Mouse (Mus musculus): ENCODE measurements around the gene Nsrp1.

Gene Nsrp1

DNA sequence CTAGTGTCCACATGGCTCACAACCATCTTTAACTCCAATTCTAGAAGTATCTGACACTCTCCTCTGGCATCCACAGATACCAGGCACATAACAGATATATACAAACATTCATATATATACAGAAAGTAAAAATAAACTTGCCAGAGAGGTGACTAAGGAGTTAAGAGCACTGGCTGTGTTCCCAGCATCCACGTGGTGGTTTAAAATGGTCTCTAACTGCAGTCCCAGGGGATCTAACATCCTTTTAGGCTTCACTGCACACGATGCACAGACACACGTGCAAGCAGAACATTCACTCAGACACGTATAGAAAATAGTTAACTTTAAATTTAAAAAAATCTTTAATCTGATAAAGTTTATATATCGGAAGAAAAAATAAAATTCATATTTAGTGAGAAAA lies 16.3 kb downstream of the Nsrp1 start:
- DNase-seq (ENCODE audit: low spot score in 2 of 2) = no peak

DNA sequence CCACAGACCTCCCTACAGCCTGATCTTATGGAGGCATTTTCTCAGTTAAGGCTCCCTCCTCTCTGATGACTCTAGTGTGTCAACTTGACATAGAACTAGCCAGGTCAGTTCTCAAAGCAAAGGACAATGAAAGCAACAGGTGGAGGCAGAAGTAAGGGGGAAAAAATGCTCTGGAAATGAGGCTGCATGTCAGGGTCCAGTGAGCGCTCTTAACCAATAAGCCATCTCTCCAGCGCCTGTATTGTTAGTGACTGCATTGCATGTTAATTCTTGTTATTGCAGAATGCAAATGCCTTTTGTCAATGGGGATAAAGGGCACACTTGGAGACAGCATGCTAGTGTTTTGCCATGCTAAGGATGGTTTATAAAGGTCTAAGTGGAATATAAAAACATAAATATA lies 35.4 kb downstream of the Nsrp1 start:
- DNase-seq (ENCODE audit: low spot score in 2 of 2) = no peak

DNA sequence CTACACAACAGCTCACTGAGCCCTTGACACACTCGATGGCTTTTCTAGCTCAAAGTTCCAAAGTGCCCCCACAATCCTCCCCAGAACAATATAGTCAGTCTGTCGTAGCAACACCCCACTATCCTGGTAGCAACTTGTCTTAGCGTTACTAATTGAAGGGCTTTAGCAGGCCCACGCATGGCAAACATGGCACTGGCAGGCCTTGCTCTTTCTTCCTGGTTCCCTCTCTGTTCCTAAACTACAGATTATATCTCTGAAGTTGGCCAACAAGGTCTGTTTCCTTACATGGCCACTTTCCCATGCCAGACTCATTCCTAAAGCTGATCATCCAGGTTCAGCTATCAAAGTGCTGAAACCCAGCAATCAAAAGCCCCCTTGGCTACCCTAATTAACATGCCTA lies 36.3 kb downstream of the Nsrp1 start:
- DNase-seq (ENCODE audit: low spot score in 2 of 2) = no peak

GRCm38 (mm10) chr11:77031151-77031934 lies 46.9 kb downstream of the Nsrp1 start:
- no peak for DNase-seq (ENCODE audit: low spot score in 2 of 2)

DNA sequence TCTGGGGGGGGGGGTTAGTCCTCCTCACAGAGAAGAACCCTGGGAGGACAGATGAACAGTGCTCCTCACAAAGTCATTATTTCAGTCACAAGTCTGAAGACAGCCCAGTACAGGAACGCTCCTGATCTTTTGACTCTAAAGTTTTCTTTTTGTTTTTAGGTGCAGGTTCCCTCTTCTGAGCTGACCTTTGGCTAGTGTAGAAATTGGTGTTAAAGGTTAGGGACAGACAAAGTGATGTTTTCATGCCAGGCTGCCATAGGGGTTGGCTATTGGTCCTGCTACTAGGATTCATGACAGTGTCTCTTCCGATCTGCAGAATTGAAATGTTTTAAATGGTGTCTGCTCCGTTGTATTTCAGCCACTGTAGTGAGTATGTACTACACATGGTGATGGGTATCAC lies 50.1 kb downstream of the Nsrp1 start:
- DNase-seq (ENCODE audit: low spot score in 2 of 2) = no peak

- no peak for DNase-seq (ENCODE audit: low spot score in 2 of 2)
Measured at GRCm38 (mm10) chr11:77026559-77026958, 51.7 kb downstream of the Nsrp1 start.

- DNase-seq (ENCODE audit: low spot score in 2 of 2) = no peak
Measured at GRCm38 (mm10) chr11:77021749-77022396, 56.4 kb downstream of the Nsrp1 start.

GRCm38 (mm10) chr11:77019539-77019938 lies 58.7 kb downstream of the Nsrp1 start:
- DNase-seq (ENCODE audit: low spot score in 2 of 2) = no peak

DNA sequence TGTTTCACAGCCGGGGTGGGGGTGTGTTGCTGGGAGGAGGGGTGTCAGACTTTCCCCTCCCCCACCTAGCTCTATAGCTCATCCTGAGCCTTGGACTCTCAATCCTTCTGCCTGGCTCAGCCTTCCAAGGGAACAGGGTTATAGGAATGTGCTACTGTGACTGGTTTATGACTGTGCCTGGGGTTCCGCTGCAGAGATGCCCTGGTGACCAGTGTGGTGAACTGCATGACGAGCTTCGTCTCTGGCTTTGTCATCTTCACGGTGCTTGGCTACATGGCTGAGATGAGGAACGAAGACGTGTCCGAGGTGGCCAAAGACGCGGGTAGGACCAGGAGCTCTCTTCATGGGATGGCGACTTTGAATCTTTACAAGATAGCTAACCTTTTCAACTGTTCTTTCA lies 60.2 kb downstream of the Nsrp1 start:
- DNase-seq (ENCODE audit: low spot score in 2 of 2) = no peak

- no peak for DNase-seq (ENCODE audit: low spot score in 2 of 2)
Measured at GRCm38 (mm10) chr11:77010762-77011475, 67.3 kb downstream of the Nsrp1 start.

- DNase-seq (ENCODE audit: low spot score in 2 of 2) = no peak
Measured at GRCm38 (mm10) chr11:77009069-77010025, 68.9 kb downstream of the Nsrp1 start.

DNA sequence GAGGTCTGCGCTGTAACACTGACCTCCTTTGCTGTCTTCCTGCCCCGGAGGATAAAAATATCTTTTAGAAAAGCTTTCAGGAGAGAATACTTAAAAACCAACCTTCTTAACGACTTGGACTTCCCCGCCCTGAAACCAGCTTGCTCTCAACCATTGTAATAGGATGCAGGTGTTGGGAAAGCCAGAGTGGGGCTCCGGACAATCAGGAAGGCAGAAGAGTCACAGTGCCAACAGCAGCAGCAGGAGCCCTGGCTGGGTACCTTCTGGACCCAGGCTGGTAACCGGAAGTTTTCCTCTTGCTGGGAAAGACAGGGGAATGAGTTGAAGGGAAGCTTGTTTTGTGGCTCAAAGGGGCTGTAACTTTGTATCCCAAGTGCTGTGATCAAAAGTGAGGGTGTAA lies 71.6 kb downstream of the Nsrp1 start:
- no peak for DNase-seq (ENCODE audit: low spot score in 2 of 2)

DNA sequence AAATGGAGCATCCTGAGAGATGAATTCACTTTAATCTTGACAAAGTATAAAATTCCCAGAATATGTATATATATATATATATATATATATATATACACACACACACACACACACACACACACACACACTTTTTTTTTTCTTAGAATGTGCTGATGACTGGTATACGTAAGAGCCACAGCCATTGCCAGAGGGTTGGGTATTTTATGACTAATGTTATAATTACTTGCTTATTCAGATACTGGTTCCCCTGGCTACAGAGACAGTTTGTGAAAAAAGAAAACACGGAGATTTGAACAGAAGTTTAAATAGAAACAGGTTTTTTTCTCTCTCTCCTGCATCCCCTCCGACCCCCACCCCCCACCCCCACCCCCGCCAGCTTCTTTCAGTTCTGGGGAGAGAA lies 72.4 kb downstream of the Nsrp1 start:
- no peak for DNase-seq (ENCODE audit: low spot score in 2 of 2)

DNA sequence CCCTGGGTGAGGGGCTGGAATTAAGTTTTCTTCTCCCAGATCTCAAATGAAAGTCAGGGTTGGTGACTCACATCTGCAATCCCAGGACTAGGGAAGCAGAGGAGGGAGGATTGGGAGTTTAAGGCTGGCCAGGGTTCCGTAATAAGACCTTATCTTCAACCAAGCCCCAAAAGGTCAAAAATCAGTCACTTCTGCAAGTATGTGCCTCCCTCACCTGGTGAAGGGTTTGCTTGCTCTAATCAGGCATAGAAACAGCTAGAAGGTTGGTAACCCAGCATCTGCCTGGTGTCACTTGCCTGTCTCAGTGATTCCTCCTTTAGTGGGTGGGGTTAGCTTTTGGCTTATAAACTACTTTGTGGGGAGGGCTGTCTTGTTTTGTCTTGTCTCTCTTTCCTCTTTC lies 75.9 kb downstream of the Nsrp1 start:
- no peak for DNase-seq (ENCODE audit: low spot score in 2 of 2)

DNA sequence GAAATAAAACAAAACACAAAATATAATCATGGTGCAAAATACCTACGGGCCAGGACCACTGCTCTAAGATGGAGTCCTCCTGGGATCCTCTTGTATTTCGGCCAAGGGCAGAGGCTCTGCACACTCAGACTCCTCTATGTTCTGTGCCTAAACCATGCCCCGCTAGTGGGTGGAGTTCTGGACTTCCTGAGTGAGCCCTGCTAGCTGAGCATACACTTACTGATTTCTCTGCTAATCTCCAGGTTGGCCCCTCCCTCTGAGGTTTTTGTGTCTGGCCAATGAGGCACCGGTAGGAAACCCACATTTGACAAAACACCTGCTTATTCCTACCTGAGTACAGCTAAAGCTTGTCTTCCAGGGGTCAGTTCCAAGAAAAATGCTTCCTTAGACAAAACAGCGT lies 77.5 kb downstream of the Nsrp1 start:
- DNase-seq (ENCODE audit: low spot score in 2 of 2) = no peak

DNA sequence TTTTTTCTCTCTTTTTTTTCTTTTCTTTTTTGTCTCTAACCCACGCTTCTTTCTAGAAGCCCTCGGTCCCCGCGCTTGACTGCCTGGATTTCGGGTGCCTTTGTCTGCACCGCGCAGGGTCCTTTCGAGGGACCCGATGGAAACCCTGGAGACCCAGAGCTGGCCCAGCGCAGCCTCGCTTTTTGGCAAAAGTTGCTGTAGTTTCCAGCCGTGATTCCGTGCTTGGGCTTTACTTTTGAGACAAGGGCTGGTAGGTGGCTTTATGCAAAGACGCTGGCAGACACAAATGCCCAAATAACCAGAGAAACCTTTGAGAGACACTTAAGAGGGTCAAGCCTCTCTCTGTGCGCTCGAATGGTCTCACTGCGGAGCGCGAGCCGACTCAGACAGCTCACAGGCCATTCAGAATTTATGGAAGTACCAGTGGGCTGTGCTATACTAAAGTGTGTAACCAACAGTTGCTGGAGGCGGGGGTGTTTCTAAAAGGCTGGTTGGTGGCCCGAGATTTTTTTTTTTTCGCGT lies 79.5 kb downstream of the Nsrp1 start:
- DNase-seq (ENCODE audit: low spot score in 2 of 2) = no peak

DNA sequence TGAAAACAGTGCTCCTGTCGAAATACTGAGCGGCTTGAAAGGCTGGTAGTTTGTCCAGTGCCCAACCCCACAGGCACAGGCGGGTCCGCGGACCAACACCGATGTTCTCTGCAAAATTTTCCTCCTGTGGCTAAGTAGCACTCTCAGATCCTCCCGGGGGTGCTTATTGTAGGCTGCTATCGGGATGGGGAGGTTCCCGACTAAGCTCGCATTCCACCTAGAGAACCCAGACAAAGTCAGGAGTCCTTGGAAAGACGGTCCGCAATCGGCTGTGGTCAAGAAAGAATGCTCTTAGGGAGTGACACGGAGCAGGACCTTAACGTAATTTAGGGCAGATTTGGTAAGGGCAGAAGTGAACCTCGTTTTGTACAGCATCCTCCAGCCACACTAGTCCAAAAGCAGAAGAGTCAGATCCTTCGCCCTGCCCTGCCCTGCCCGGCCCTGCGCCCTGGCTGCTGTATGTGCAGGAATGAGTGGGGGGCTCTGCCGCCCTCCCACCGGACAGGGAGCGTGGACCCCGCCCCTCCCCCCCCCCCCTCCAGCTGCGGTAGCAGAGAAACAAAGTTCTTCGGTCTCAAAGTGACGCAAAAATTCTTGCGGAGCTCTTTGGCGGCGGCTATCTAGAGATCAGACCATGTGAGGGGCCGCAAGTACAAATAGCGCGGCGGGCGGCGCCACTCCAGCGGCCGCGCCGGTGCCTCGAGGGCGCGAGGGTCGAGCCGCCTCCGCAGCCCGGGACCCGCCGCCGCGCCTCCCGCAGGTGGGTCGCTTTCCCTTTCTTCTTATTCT lies 80.1 kb downstream of the Nsrp1 start, which contains the start of gene Slc6a4:
Slc6a4 (plus strand) TSS at position 688 of the 789 bp plus-strand sequence.
- no peak for DNase-seq (ENCODE audit: low spot score in 2 of 2)

GRCm38 (mm10) chr11:76997305-76997704 lies 80.9 kb downstream of the Nsrp1 start:
- peak in 1 of 2 experiments; percentile 40 for DNase-seq (ENCODE audit: low spot score in 2 of 2)

DNA sequence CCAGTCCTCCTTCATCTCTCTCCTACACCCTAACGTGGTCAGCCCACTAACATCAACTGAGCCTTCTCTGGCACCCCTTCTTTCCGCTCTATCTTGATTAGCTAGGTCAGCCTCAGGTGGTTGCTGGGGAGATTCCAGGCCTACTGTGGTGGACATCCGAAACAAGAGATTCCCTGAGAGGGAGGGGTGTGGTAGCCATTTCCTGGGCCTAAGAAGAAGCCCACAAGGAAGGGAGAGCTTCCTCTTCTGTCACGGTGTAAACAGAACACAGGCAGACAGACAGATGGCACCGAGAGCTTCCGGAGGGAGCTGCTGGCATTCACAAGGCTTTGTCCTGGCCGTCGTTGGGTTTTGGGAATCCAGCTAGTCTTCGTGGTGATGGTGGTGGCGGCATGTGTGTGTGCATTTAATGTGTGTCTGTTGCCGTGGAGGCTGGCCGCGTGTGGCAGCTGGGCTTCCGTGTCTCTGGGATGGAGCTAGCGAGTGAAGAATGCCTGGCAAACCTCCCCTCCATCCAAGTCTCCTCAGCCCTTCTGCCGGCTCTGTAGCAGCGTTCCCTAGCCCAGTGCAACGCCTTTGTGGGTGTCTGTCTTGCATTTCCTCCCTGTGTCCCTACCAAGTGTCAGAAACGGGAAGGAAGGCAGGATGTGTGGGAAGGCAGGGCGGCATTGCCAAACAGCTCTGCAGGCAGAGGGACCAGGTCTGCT lies 82.1 kb downstream of the Nsrp1 start:
- no peak for DNase-seq (ENCODE audit: low spot score in 2 of 2)
